Mouse (Mus musculus): ENCODE data around the gene Pdgfa. TPM values are rescaled to one million over a fixed set of nuclear protein-coding genes. Genes with fewer than 3 reads are reported as not detected.

Gene Pdgfa
- polyA plus RNA-seq, 1 experiment from 2014 or later = 26.8 TPM

- DNase-seq (ENCODE audit: low spot score) = peak; percentile 39
- H3K27me3 ChIP-seq (ENCODE audit: low read depth, poor library complexity, severe bottlenecking) = peaks cover 94% of the 10 kb centered on the region
- peaks cover 51% of the 10 kb centered on the region for H3K4me1 ChIP-seq
- 11% methylated on average over 4 of the region's 4 CpGs for WGBS
- 0 out of 2 replicates have a peak, but pooled peaks cover 2% of the 10 kb centered on the region for H3K36me3 ChIP-seq
- no peaks in the 10 kb centered on the region for H3K9me3 ChIP-seq (replicated peaks)
- H3K4me3 ChIP-seq = peak overlapping the region; percentile 70; the same call in 1 of the 2 replicates
- no peak overlapping the region for H3K27ac ChIP-seq
These were observed 5.4 kb downstream of the Pdgfa start for GRCm38 (mm10) chr5:138991734-138992133.

GRCm38 (mm10) chr5:138990659-138991380, 6.3 kb downstream of the Pdgfa start:
- H3K27me3 ChIP-seq (ENCODE audit: low read depth, poor library complexity, severe bottlenecking) = peaks cover 85% of the 10 kb centered on the region
- DNase-seq (ENCODE audit: low spot score) = no peak
- H3K4me3 ChIP-seq = no peak overlapping the region
- H3K27ac ChIP-seq = no peak overlapping the region
- H3K36me3 ChIP-seq = 0 out of 2 replicates have a peak, but pooled peaks cover 2% of the 10 kb centered on the region
- WGBS = 79% methylated on average over 7 of the region's 7 CpGs
- no peaks in the 10 kb centered on the region for H3K9me3 ChIP-seq (replicated peaks)
- H3K4me1 ChIP-seq = peaks cover 46% of the 10 kb centered on the region

- no peak overlapping the region for H3K4me3 ChIP-seq
- no peak for DNase-seq (ENCODE audit: low spot score)
- WGBS = 86% methylated on average over 6 of the region's 6 CpGs
- no peak overlapping the region for H3K27ac ChIP-seq
- H3K27me3 ChIP-seq (ENCODE audit: low read depth, poor library complexity, severe bottlenecking) = peaks cover 73% of the 10 kb centered on the region
- peaks cover 35% of the 10 kb centered on the region for H3K4me1 ChIP-seq
- H3K36me3 ChIP-seq = 0 out of 2 replicates have a peak, but pooled peaks cover 2% of the 10 kb centered on the region
- no peaks in the 10 kb centered on the region for H3K9me3 ChIP-seq (replicated peaks)
These were observed 7.6 kb downstream of the Pdgfa start for GRCm38 (mm10) chr5:138989567-138989966.

- Histone ChIP-seq H3K9me3 (replicated peaks) (no peaks in the 10 kb centered on the region), H3K27ac (no peak overlapping the region), H3K36me3 (0 out of 2 replicates have a peak, but pooled peaks cover 2% of the 10 kb centered on the region), H3K4me1 (peaks cover 27% of the 10 kb centered on the region), H3K27me3 (ENCODE audit: low read depth, poor library complexity, severe bottlenecking) (peaks cover 65% of the 10 kb centered on the region), H3K4me3 (no peak overlapping the region)
- no peak for DNase-seq (ENCODE audit: low spot score)
- 72% methylated on average over 9 of the region's 9 CpGs for WGBS
These were observed 8.4 kb downstream of the Pdgfa start for GRCm38 (mm10) chr5:138988764-138989163.

GRCm38 (mm10) chr5:138987994-138988393, 9.2 kb downstream of the Pdgfa start:
- DNase-seq (ENCODE audit: low spot score) = no peak
- H3K27me3 ChIP-seq (ENCODE audit: low read depth, poor library complexity, severe bottlenecking) = peaks cover 58% of the 10 kb centered on the region

GRCm38 (mm10) chr5:138981921-138982320, 15.2 kb downstream of the Pdgfa start:
- Histone ChIP-seq H3K36me3 (no peaks in the 10 kb centered on the region; the same call in 1 of the 2 replicates), H3K27me3 (ENCODE audit: low read depth, poor library complexity, severe bottlenecking) (no peaks in the 10 kb centered on the region; the same call in 1 of the 2 replicates), H3K9me3 (replicated peaks) (no peaks in the 10 kb centered on the region), H3K4me1 (peaks cover 8% of the 10 kb centered on the region), H3K4me3 (no peak overlapping the region), H3K27ac (no peak overlapping the region; the same call in 1 of the 2 replicates)
- WGBS = 87% methylated on average over 8 of the region's 9 CpGs
- no peak for DNase-seq (ENCODE audit: low spot score)

More at GRCm38 (mm10) chr5:138987994-138988393, 9.2 kb downstream of the Pdgfa start:
- Histone ChIP-seq H3K4me1 (peaks cover 19% of the 10 kb centered on the region), H3K27ac (no peak overlapping the region), H3K4me3 (no peak overlapping the region), H3K36me3 (0 out of 2 replicates have a peak, but pooled peaks cover 2% of the 10 kb centered on the region), H3K9me3 (replicated peaks) (no peaks in the 10 kb centered on the region)
- WGBS = 84% methylated on average over 10 of the region's 10 CpGs

GRCm38 (mm10) chr5:138980608-138981007, 16.6 kb downstream of the Pdgfa start:
- peaks cover 8% of the 10 kb centered on the region for H3K4me1 ChIP-seq
- H3K36me3 ChIP-seq = no peaks in the 10 kb centered on the region; the same call in 1 of the 2 replicates
- no peak overlapping the region for H3K4me3 ChIP-seq
- no peaks in the 10 kb centered on the region for H3K9me3 ChIP-seq (replicated peaks)
- 86% methylated on average over 9 of the region's 9 CpGs for WGBS
- H3K27me3 ChIP-seq (ENCODE audit: low read depth, poor library complexity, severe bottlenecking) = no peaks in the 10 kb centered on the region
- no peak overlapping the region for H3K27ac ChIP-seq
- DNase-seq (ENCODE audit: low spot score) = no peak

GRCm38 (mm10) chr5:138979840-138980239, 17.3 kb downstream of the Pdgfa start:
- no peak for DNase-seq (ENCODE audit: low spot score)
- Histone ChIP-seq H3K4me3 (no peak overlapping the region), H3K4me1 (peaks cover 8% of the 10 kb centered on the region), H3K9me3 (replicated peaks) (no peaks in the 10 kb centered on the region), H3K36me3 (no peaks in the 10 kb centered on the region; the same call in 1 of the 2 replicates), H3K27me3 (ENCODE audit: low read depth, poor library complexity, severe bottlenecking) (no peaks in the 10 kb centered on the region), H3K27ac (no peak overlapping the region)
- 84% methylated on average over 8 of the region's 8 CpGs for WGBS

- 76% methylated on average over 3 of the region's 3 CpGs for WGBS
- DNase-seq (ENCODE audit: low spot score) = no peak
- Histone ChIP-seq H3K36me3 (no peaks in the 10 kb centered on the region; the same call in 1 of the 2 replicates), H3K27me3 (ENCODE audit: low read depth, poor library complexity, severe bottlenecking) (no peaks in the 10 kb centered on the region), H3K4me1 (peaks cover 8% of the 10 kb centered on the region), H3K4me3 (no peak overlapping the region), H3K9me3 (replicated peaks) (no peaks in the 10 kb centered on the region), H3K27ac (no peak overlapping the region)
These were observed 19.4 kb downstream of the Pdgfa start for GRCm38 (mm10) chr5:138977759-138978158.

- no peak for DNase-seq (ENCODE audit: low spot score)
- Histone ChIP-seq H3K27ac (no peak overlapping the region), H3K9me3 (replicated peaks) (no peaks in the 10 kb centered on the region), H3K4me1 (peaks cover 7% of the 10 kb centered on the region), H3K36me3 (no peaks in the 10 kb centered on the region; the same call in 1 of the 2 replicates), H3K4me3 (no peak overlapping the region), H3K27me3 (ENCODE audit: low read depth, poor library complexity, severe bottlenecking) (no peaks in the 10 kb centered on the region)
- 92% methylated on average over 8 of the region's 8 CpGs for WGBS
These were observed 22.2 kb downstream of the Pdgfa start for GRCm38 (mm10) chr5:138974911-138975485.

- Histone ChIP-seq H3K9me3 (replicated peaks) (no peaks in the 10 kb centered on the region), H3K27ac (no peak overlapping the region), H3K27me3 (ENCODE audit: low read depth, poor library complexity, severe bottlenecking) (no peaks in the 10 kb centered on the region), H3K4me1 (peaks cover 3% of the 10 kb centered on the region; the same call in 1 of the 2 replicates), H3K4me3 (no peak overlapping the region), H3K36me3 (no peaks in the 10 kb centered on the region; the same call in 1 of the 2 replicates)
- WGBS = 79% methylated on average over 6 of the region's 6 CpGs
- DNase-seq (ENCODE audit: low spot score) = no peak
These were observed 23.7 kb downstream of the Pdgfa start for GRCm38 (mm10) chr5:138973480-138973879.

GRCm38 (mm10) chr5:138971405-138971804, 25.8 kb downstream of the Pdgfa start:
- Histone ChIP-seq H3K4me3 (no peak overlapping the region), H3K36me3 (no peaks in the 10 kb centered on the region), H3K27ac (no peak overlapping the region), H3K27me3 (ENCODE audit: low read depth, poor library complexity, severe bottlenecking) (no peaks in the 10 kb centered on the region), H3K4me1 (no peaks in the 10 kb centered on the region), H3K9me3 (replicated peaks) (no peaks in the 10 kb centered on the region)
- DNase-seq (ENCODE audit: low spot score) = no peak
- 78% methylated on average over 9 of the region's 9 CpGs for WGBS

GRCm38 (mm10) chr5:138970056-138970490, 27.1 kb downstream of the Pdgfa start:
- Histone ChIP-seq H3K27me3 (ENCODE audit: low read depth, poor library complexity, severe bottlenecking) (no peaks in the 10 kb centered on the region), H3K9me3 (replicated peaks) (no peaks in the 10 kb centered on the region), H3K4me3 (no peak overlapping the region), H3K4me1 (no peaks in the 10 kb centered on the region), H3K36me3 (no peaks in the 10 kb centered on the region), H3K27ac (no peak overlapping the region)
- DNase-seq (ENCODE audit: low spot score) = no peak
- WGBS = 76% methylated on average over 7 of the region's 7 CpGs

All from limb, embryonic 10.5 days (tissue).